Mouse (Mus musculus): ENCODE measurements at regions not wholly inside any gene's neighbourhood (a gene's known extent, or its start where the extent isn't known, plus 50 kb on each side); places are given as distances from the start of the nearest gene placed in this dataset.

GRCm38 (mm10) chr2:72628626-72629470 is 152.9 kb downstream of the Cdca7 start:
- no peak for DNase-seq
- Histone ChIP-seq H3K4me3 (no peak overlapping the region), H3K27ac (no peak overlapping the region)
- intact Hi-C loops (cut with DNase I): no loop called here
- TF ChIP-seq CTCF (IDR thresholded peaks at IDR 0.05): no peak

- TF ChIP-seq CTCF (IDR thresholded peaks at IDR 0.05): no peak
- intact Hi-C loops (cut with DNase I): no loop called here
- Histone ChIP-seq H3K4me3 (no peak overlapping the region), H3K27ac (no peak overlapping the region)
- DNase-seq: no peak
Measured at GRCm38 (mm10) chr2:72629691-72630461, 153.9 kb downstream of the Cdca7 start.

GRCm38 (mm10) chr2:72637881-72638620 is 162.1 kb downstream of the Cdca7 start:
- peak; percentile 17; the same call in 1 of the 2 replicates for TF ChIP-seq CTCF (IDR thresholded peaks at IDR 0.05)
- intact Hi-C loops (cut with DNase I): no loop called here
- DNase-seq: no peak
- Histone ChIP-seq H3K27ac (no peak overlapping the region), H3K4me3 (no peak overlapping the region)

GRCm38 (mm10) chr2:72639022-72639421 is 163.1 kb downstream of the Cdca7 start:
- Histone ChIP-seq H3K4me3 (no peak overlapping the region), H3K27ac (no peak overlapping the region)
- no peak for DNase-seq
- TF ChIP-seq CTCF (IDR thresholded peaks at IDR 0.05): no peak
- intact Hi-C loops (cut with DNase I): no loop called here

GRCm38 (mm10) chr2:72641228-72641627 is 165.3 kb downstream of the Cdca7 start:
- TF ChIP-seq CTCF (IDR thresholded peaks at IDR 0.05): no peak
- Histone ChIP-seq H3K27ac (no peak overlapping the region), H3K4me3 (no peak overlapping the region)
- no peak for DNase-seq
- intact Hi-C loops (cut with DNase I): no loop called here

- no peak for DNase-seq
- Histone ChIP-seq H3K27ac (no peak overlapping the region), H3K4me3 (no peak overlapping the region)
- TF ChIP-seq CTCF (IDR thresholded peaks at IDR 0.05): no peak
- intact Hi-C loops (cut with DNase I): no loop called here
Measured at GRCm38 (mm10) chr2:72644151-72644843, 168.3 kb downstream of the Cdca7 start.

GRCm38 (mm10) chr2:72647642-72648041 is 171.7 kb downstream of the Cdca7 start:
- Histone ChIP-seq H3K27ac (peak overlapping the region; percentile 31; the same call in 1 of the 2 replicates), H3K4me3 (no peak overlapping the region)
- DNase-seq: peak; percentile 33
- TF ChIP-seq CTCF (IDR thresholded peaks at IDR 0.05): no peak
- intact Hi-C loops (cut with DNase I): no loop called here

- Histone ChIP-seq H3K27ac (peak overlapping the region; percentile 31; the same call in 1 of the 2 replicates), H3K4me3 (no peak overlapping the region)
- DNase-seq: peak; percentile 35
- intact Hi-C loops (cut with DNase I): no loop called here
- no peak for TF ChIP-seq CTCF (IDR thresholded peaks at IDR 0.05)
Measured at GRCm38 (mm10) chr2:72648294-72648693, 172.3 kb downstream of the Cdca7 start.

- H3K27ac ChIP-seq: no peak overlapping the region
- no peak overlapping the region for H3K4me3 ChIP-seq
- intact Hi-C loops (cut with DNase I): no loop called here
- peak; percentile 26; the same call in 1 of the 2 replicates for TF ChIP-seq CTCF (IDR thresholded peaks at IDR 0.05)
- DNase-seq: peak; percentile 34
Measured at GRCm38 (mm10) chr2:72655864-72656263, 179.9 kb downstream of the Cdca7 start.

- TF ChIP-seq CTCF (IDR thresholded peaks at IDR 0.05): no peak
- intact Hi-C loops (cut with DNase I): no loop called here
- DNase-seq: no peak
- H3K27ac ChIP-seq: no peak overlapping the region
- H3K4me3 ChIP-seq: no peak overlapping the region
Measured at GRCm38 (mm10) chr2:72657101-72657920, 181.4 kb downstream of the Cdca7 start.

GRCm38 (mm10) chr2:72662396-72662795 is 186.4 kb downstream of the Cdca7 start:
- H3K4me3 ChIP-seq: no peak overlapping the region
- intact Hi-C loops (cut with DNase I): no loop called here
- TF ChIP-seq CTCF (IDR thresholded peaks at IDR 0.05): no peak
- H3K27ac ChIP-seq: no peak overlapping the region
- DNase-seq: no peak

Measured in gastrocnemius, adult 2 months (tissue).